Mouse (Mus musculus): ENCODE results near the gene Opcml.

GRCm38 (mm10) chr9:28690134-28690533 lies 899.6 kb downstream of the Opcml start:
- TF ChIP-seq EP300 (IDR thresholded peaks at IDR 0.05; ENCODE audit: low read depth) (no peak), CTCF (IDR thresholded peaks at IDR 0.05; ENCODE audit: low read depth) (no peak)
